32 mouse cellular contexts compared by ENCODE assay signal in genomic region chr5:22059251-22059650, GRCm38 (mm10).
"Had no signal": no experiment of that assay in that cellular context is flagged by ENCODE, and none has a peak within 500 bp of the region (broad histone marks: within the 10 kb centered on the region; RNA-seq: fewer than 3 reads in every experiment).

No protein-coding gene starts in this region.

- ATAC-seq: liver, embryonic 12.5 days; liver, postnatal 0 days; lung, postnatal 0 days; midbrain, embryonic 13.5 days; midbrain, embryonic 15.5 days; midbrain, embryonic 16.5 days had no signal

- H3K36me3 ChIP-seq: limb, embryonic 10.5 days; limb, embryonic 12.5 days; limb, embryonic 13.5 days; limb, embryonic 15.5 days; liver, embryonic 13.5 days; liver, embryonic 15.5 days; lung, embryonic 15.5 days; midbrain, embryonic 10.5 days; midbrain, embryonic 12.5 days; midbrain, embryonic 13.5 days; midbrain, embryonic 15.5 days; neural tube, embryonic 12.5 days had no signal

- H3K9ac ChIP-seq: limb, embryonic 12.5 days; limb, embryonic 13.5 days; limb, embryonic 15.5 days; liver, embryonic 12.5 days; liver, embryonic 13.5 days; liver, embryonic 14.5 days; liver, embryonic 15.5 days; liver, postnatal 0 days; lung, embryonic 14.5 days; lung, embryonic 15.5 days; midbrain, embryonic 12.5 days; midbrain, embryonic 13.5 days; midbrain, embryonic 15.5 days; neural tube, embryonic 12.5 days had no signal

- H3K4me3 ChIP-seq: limb, embryonic 10.5 days; limb, embryonic 12.5 days; limb, embryonic 13.5 days; limb, embryonic 15.5 days; liver, embryonic 12.5 days; liver, embryonic 13.5 days; liver, embryonic 15.5 days; lung, embryonic 15.5 days; megakaryocyte, embryonic 14.5 days; midbrain, embryonic 10.5 days; midbrain, embryonic 12.5 days; midbrain, embryonic 13.5 days; midbrain, embryonic 15.5 days; myocyte; neural tube, embryonic 12.5 days had no signal

- H3K27me3 ChIP-seq: limb, embryonic 12.5 days; limb, embryonic 13.5 days; limb, embryonic 15.5 days; liver, embryonic 12.5 days; liver, embryonic 13.5 days; liver, embryonic 15.5 days; lung, embryonic 15.5 days; megakaryocyte, embryonic 14.5 days; midbrain, embryonic 12.5 days; midbrain, embryonic 13.5 days; midbrain, embryonic 15.5 days; neural tube, embryonic 12.5 days had no signal

- H3K4me1 ChIP-seq: limb, embryonic 10.5 days; limb, embryonic 12.5 days; limb, embryonic 13.5 days; limb, embryonic 15.5 days; liver, embryonic 12.5 days; liver, embryonic 13.5 days; liver, embryonic 15.5 days; lung, embryonic 15.5 days; megakaryocyte, embryonic 14.5 days; midbrain, embryonic 10.5 days; midbrain, embryonic 12.5 days; midbrain, embryonic 13.5 days; midbrain, embryonic 15.5 days; neural tube, embryonic 12.5 days had no signal

- DNase-seq: left cerebral cortex, postnatal 4 days; liver; liver, embryonic 13.5 days; liver, postnatal 0 days; lung, adult 18-20 months; lung, adult 2 months; lung, embryonic 14.5 days; lung, postnatal 10 days; lung, postnatal 14 days; lung, postnatal 36 days; lung, postnatal 4 days; midbrain, embryonic 14.5 days had no signal

- H3K9me3 ChIP-seq: limb, embryonic 10.5 days; limb, embryonic 12.5 days; limb, embryonic 13.5 days; limb, embryonic 15.5 days; liver, embryonic 12.5 days; liver, embryonic 13.5 days; liver, embryonic 15.5 days; lung, embryonic 15.5 days; megakaryocyte, embryonic 14.5 days; midbrain, embryonic 10.5 days; midbrain, embryonic 12.5 days; midbrain, embryonic 13.5 days; midbrain, embryonic 15.5 days; neural tube, embryonic 12.5 days had no signal

- H3K4me2 ChIP-seq: limb, embryonic 12.5 days; limb, embryonic 13.5 days; limb, embryonic 15.5 days; liver, embryonic 11.5 days; liver, embryonic 12.5 days; liver, embryonic 13.5 days; liver, embryonic 15.5 days; lung, embryonic 14.5 days; lung, embryonic 15.5 days; midbrain, embryonic 11.5 days; midbrain, embryonic 12.5 days; midbrain, embryonic 13.5 days; midbrain, embryonic 15.5 days; neural tube, embryonic 12.5 days had no signal

- H3K27ac ChIP-seq: limb, embryonic 10.5 days; limb, embryonic 12.5 days; limb, embryonic 13.5 days; limb, embryonic 15.5 days; liver, embryonic 12.5 days; liver, embryonic 13.5 days; liver, embryonic 14.5 days; liver, embryonic 15.5 days; lung, embryonic 15.5 days; macrophage; midbrain, embryonic 10.5 days; midbrain, embryonic 12.5 days; midbrain, embryonic 13.5 days; midbrain, embryonic 15.5 days; neural tube, embryonic 12.5 days had no signal
